Mouse (Mus musculus) central nervous system, embryonic 18 days (tissue): Measurements from ENCODE around the gene Ccdc85c. TPM values are rescaled to one million over a fixed set of nuclear protein-coding genes. Genes with fewer than 3 reads are reported as not detected.

Experiments
- polyA plus RNA-seq: library from polyadenylated mRNA; depleted of rRNA; stranded (reverse); fragments of >200 nt; gene quantifications from 2 replicates; pipeline ENCODE4 v1.2.3, GENCODE M21; 2012; rRNA removed

Ccdc85c gene
- polyA plus RNA-seq, result 24.2 and 28.9 TPM in 2 replicates

DNA sequence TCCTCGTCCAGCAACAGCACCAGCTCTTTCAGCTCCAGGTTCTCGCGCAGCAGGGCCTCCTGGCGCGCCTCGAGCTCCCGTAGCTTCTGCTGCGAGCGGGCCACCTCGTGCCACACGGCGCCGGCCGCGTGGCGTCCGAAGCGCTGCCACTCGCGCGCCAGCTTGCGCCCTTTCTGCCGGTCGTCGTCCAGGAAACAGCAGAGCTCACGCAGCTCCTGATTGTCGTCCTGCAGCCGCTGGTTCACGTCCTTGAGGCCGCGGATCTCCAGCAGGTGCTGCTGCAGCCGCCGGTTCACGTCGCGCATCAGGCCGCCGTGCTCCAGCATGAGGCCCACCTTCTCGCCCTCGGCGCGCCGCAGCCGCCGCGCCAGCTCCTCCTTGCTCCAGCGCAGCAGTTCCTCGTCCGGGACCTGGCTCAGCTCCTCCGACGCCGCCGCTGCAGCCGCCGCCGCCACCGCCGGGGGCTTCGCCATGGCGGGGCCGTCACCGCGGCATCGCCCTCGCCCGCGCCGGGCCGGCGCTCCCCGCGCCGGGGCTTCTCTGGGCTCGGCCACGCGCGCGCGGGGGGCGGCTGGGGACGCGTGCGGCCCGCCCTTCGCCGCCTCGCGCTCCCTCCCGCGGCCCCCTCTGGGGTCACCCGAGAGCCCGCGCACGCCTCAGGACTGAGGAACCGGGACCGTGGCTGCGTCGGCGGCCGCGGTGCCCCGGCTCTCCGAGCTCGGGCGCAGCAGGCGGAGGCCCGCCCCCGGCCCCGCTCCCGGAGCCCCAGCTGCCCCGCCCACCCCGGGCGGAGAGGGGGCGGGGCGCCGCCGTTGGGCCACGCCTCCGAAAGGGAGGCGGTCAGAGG, at the start of gene Ccdc85c:
Ccdc85c (minus strand) TSS at position 765 of the 847 bp plus-strand sequence.

DNA sequence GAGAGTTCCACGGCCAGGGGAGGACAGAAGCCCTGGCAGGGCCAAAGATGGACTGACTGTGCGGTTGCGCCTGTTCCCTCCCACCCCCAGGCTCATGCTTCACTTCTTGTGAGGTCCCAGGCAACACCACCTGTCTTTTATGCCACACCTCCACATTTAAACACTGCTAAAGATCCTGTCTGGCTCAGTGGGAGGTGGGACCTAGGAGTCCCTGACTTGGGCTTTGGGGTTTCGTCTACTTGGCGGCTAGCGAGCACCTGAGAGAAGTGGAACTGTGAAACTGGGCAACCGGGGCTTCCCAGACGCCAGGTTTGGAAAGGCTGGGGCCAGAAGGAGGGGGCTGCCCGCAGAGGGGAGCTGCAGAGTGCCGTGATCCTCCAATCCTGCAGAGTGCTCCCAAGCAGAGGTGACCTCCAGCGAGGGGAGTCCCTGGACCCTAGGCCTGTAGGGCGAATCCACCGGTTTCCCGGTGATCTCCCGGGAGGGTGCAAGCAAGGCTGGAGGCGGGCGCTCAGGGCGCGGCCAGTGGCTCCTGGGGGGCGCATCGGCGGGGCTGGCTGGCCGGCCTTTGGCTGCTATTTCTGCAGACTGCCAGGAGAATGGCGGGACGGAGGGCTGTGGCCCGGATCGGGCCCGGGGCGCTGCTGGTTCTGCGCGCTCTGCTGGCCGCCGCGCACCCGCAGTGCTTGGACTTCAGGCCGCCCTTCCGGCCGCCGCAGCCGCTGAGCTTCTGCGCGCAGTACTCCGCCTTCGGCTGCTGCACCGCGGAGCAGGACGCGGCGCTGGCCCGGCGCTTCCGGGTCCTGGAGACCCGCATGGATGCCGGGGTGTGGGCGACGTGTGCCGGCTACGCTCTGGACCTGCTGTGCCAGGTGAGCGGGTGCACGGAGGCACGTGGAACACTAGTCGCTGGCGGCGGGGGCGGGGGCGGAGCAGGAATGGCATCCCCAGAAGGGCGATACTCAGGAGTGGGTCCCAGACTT, 30.9 kb upstream of the Ccdc85c start, which contains the start of gene Hhipl1:
Hhipl1 (plus strand) TSS at position 459 of the 983 bp plus-strand sequence.

DNA sequence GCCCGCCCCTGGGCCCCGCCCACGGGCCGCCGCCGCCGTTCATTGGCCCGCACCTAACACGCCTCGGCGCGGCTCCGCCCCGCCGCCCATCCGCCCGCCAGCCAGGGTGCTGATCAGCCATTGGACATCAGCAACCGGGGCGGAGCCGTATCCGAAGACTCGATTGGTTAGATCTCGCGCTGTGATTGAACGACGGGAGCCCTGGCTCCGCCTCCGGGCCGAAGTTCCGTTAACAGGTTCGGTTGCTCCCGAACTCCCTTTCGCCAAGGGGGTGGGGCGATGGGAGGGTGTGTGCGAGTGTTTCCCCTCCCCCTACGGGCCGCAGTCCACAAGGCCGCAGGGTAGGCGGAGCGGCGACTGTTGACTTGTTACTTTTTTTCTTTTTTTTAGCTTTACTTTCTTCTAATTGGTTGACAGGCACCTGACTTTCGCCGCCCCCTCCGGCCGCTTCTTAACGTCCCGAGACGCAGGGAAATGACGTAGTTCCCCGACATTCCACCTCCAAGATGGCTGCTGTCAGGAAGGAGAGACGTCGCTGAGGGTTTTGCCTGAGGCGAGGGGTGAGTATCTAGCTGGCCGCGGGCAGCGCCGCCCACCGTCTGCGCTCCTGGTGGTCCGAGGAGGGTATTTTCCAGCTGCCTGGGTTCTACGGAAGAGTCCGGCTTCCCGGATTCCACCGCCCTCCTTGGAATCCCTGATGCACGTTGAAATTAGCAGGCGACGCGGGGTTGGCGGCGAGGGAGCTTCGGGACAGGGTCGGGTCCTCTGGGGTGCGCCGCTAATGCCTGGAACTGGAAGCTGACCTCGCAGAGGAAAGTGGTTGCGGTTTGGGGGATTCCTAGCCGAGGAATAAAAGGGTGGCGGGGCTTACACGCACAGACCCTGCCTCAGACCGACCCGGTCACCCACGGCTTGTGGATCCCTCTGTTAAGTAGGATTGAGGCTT, 95.6 kb downstream of the Ccdc85c start, which contains the start of gene Ccnk:
Ccnk (plus strand) TSS at position 259 of the 946 bp plus-strand sequence.

DNA sequence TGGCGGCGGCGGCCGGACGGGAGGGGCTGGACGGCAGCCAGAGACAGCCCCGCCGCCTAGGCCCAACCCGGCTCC, 96.1 kb downstream of the Ccdc85c start, which contains the start of gene Setd3:
Setd3 (minus strand) TSS at position 69 of the 75 bp plus-strand sequence.

Other genes starting within 250 kb of the Ccdc85c start
- gene Setd3, start 96.1 kb downstream of the Ccdc85c start, polyA plus RNA-seq, result 76.2 and 77.7 TPM in 2 replicates
- gene Ccnk, start 95.8 kb downstream of the Ccdc85c start, polyA plus RNA-seq, result 22.0 and 24.9 TPM in 2 replicates
- 4.6 and 5.1 TPM in 2 replicates for gene Hhipl1, start 30.8 kb upstream of the Ccdc85c start, polyA plus RNA-seq
- gene Cyp46a1, start 59.0 kb upstream of the Ccdc85c start, polyA plus RNA-seq, result 60.7 and 66.5 TPM in 2 replicates
- gene Eml1, start 95.5 kb upstream of the Ccdc85c start, polyA plus RNA-seq, result 71.8 and 77.3 TPM in 2 replicates